In the genomic region with DNA sequence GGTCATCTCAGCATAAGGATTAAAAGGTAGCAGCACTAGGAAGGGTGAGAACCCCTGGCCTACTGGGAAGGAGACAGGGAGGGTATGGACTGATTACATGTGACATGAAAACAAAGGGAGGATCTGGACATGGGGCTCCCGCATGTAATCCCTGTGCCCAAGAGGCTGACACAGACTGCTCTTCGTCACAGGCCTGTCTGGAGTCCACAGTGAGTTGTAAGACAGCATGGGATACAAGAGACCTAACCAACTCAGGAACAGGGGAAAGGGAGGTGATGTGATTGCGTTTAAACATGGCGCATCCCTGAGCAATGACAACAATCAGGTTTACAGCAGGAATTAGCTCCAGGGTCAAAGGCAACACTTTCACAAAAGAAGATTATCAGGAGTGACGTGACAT, we compare ENCODE assay signal across 25 mouse cellular contexts.
"Had no signal": no experiment of that assay in that cellular context is flagged by ENCODE, and none has a peak within 500 bp of the region (broad histone marks: within the 10 kb centered on the region; RNA-seq: fewer than 3 reads in every experiment).

No protein-coding gene starts in this region.

- DNase-seq: gastrocnemius, postnatal 14 days; gastrocnemius, postnatal 36 days; heart, adult 2 months; heart, postnatal 4 days; kidney, adult 18-20 months; kidney, adult 8-10 months; kidney, postnatal 10 days; kidney, postnatal 25 days; kidney, postnatal 4 days; layer of hippocampus, adult 9-11 months; layer of hippocampus, postnatal 36 days; left cerebral cortex, postnatal 4 days had no signal

- H3K27ac ChIP-seq: heart, adult 2 months; heart, embryonic 13.5 days; heart, embryonic 15.5 days; hindbrain, embryonic 10.5 days; hindbrain, embryonic 12.5 days; hindbrain, embryonic 14.5 days; intestine, embryonic 15.5 days; limb, embryonic 13.5 days; limb, embryonic 15.5 days; liver, embryonic 12.5 days had no signal

- H3K9ac ChIP-seq: heart, embryonic 13.5 days; heart, embryonic 15.5 days; hindbrain, embryonic 12.5 days; hindbrain, embryonic 14.5 days; intestine, embryonic 15.5 days; limb, embryonic 13.5 days; limb, embryonic 15.5 days; liver, embryonic 12.5 days had no signal

- H3K36me3 ChIP-seq: intestine, embryonic 15.5 days had no signal

- H3K27me3 ChIP-seq: heart, embryonic 13.5 days; heart, embryonic 15.5 days; hindbrain, embryonic 12.5 days; intestine, embryonic 15.5 days; limb, embryonic 13.5 days; limb, embryonic 15.5 days; liver, embryonic 12.5 days had no signal

- ATAC-seq: hindbrain, embryonic 16.5 days; inflammation-experienced regulatory T-cells, adult 6 months; intestine, embryonic 15.5 days; intestine, postnatal 0 days; liver, embryonic 12.5 days had no signal

- H3K9me3 ChIP-seq: heart, embryonic 13.5 days; heart, embryonic 15.5 days; hindbrain, embryonic 10.5 days; hindbrain, embryonic 12.5 days; intestine, embryonic 15.5 days; limb, embryonic 13.5 days; limb, embryonic 15.5 days; liver, embryonic 12.5 days had no signal

- H3K4me2 ChIP-seq: heart, embryonic 11.5 days; heart, embryonic 13.5 days; heart, embryonic 15.5 days; hindbrain, embryonic 12.5 days; hindbrain, embryonic 14.5 days; intestine, embryonic 15.5 days; limb, embryonic 13.5 days; limb, embryonic 15.5 days; liver, embryonic 12.5 days had no signal

- H3K4me3 ChIP-seq: heart, adult 2 months; heart, embryonic 13.5 days; heart, embryonic 15.5 days; hindbrain, embryonic 10.5 days; hindbrain, embryonic 12.5 days; intestine, embryonic 15.5 days; limb, embryonic 13.5 days; limb, embryonic 15.5 days; liver, embryonic 12.5 days had no signal
